Mouse (Mus musculus): ENCODE results near the gene Lipe. TPM values are rescaled to one million over a fixed set of nuclear protein-coding genes. Genes with fewer than 3 reads are reported as not detected.

Lipe gene
- polyA plus RNA-seq, 1 experiment: 702 TPM

- no peak for DNase-seq (ENCODE audit: low read depth)
Measured at GRCm38 (mm10) chr7:25363151-25363550, 35.4 kb downstream of the Lipe start.

GRCm38 (mm10) chr7:25358721-25359206, 39.7 kb downstream of the Lipe start:
- no peak for DNase-seq (ENCODE audit: low read depth)

DNA sequence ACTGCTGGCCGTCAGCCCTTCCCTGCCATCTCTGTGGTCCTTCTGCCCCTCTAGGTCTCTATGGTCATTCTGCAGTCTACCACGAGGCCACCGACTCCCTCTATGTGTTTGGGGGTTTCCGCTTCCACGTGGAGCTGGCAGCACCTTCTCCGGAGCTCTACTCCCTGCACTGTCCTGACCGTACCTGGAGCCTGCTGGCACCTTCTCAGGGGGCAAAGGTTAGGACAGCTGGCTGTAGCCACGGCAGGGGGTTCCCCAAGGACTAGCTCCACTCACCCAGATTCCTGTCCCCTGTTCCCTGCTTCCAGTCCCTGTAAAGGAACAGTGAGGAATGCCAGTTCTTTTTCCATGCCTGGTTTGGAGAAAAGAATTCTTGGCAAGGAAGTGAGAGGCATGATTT, 49.6 kb downstream of the Lipe start:
- DNase-seq (ENCODE audit: low read depth): no peak

DNA sequence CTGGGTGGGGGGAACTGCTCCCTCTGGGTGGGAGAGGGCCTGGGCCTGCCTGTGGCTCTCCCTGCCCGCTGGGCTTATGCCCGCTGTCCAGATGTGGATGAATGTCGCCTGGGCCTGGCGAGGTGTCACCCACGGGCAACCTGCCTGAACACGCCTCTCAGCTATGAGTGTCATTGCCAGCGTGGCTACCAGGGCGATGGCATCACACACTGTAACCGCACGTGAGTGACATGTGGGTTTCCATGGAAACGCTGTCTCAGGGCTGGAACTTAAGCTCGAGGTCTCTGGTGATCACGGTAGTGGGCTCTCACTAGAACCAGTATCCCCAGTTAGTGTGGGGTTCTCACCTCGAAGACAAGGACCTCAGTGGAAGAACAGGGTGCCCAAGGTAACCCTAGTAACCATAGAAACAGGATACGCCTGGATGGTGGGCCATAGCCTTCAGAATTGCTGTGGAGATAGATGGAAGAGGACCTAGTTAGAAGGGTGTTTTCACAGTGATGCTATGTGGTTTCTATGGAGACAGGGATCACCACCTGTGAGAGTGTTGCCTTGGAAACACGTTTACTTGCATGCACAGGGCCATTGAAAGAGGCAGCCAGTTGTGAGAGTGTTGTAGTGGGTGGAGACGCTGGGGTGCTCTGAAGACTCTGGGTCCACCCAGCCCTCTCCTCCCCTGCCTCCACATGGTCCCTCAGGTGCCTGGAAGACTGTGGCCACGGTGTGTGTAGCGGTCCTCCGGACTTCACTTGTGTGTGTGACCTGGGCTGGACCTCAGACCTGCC, 57.3 kb downstream of the Lipe start:
- DNase-seq (ENCODE audit: low read depth): no peak

DNA sequence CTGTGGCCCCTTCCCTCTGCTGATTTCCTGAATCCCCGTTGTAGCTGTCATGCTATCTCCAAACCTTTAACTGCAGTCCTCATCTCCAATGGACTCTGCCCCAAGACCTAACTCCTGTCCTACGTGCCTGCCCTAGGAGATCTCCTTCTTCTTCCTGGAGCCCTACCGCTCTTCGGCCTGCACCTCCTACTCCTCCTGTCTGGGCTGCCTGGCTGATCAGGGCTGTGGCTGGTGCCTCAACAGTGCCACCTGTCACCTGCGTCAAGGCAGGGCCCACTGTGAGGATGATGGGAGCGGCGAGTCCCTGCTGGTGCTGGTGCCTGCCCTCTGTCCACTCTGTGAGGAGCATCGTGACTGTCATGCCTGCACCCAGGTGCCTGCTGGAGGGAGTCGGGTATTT, 59.2 kb downstream of the Lipe start:
- no peak for DNase-seq (ENCODE audit: low read depth)

GRCm38 (mm10) chr7:25334472-25334871, 64.0 kb downstream of the Lipe start:
- DNase-seq (ENCODE audit: low read depth): no peak

GRCm38 (mm10) chr7:25333596-25334307, 64.8 kb downstream of the Lipe start:
- DNase-seq (ENCODE audit: low read depth): no peak

Other genes with a start within 250 kb of the Lipe start
- gene Pou2f2, start 219.0 kb downstream of the Lipe start, polyA plus RNA-seq (2012; rRNA removed): 1.1 and 1.2 TPM in 2 replicates
- gene Dedd2, start 178.1 kb downstream of the Lipe start, polyA plus RNA-seq (2012; rRNA removed): 21.9 and 23.3 TPM in 2 replicates
- 10.1 and 10.3 TPM in 2 replicates for gene Zfp526, start 177.3 kb downstream of the Lipe start, polyA plus RNA-seq (2012; rRNA removed)
- gene Gsk3a, start 160.9 kb downstream of the Lipe start, polyA plus RNA-seq (2012; rRNA removed): 120 and 125 TPM in 2 replicates
- gene Erf, start 147.9 kb downstream of the Lipe start, polyA plus RNA-seq (2012; rRNA removed): 33.2 and 43.4 TPM in 2 replicates
- 54.4 and 81.6 TPM in 2 replicates for gene Cic, start 131.0 kb downstream of the Lipe start, polyA plus RNA-seq (2012; rRNA removed)
- gene Pafah1b3, start 100.7 kb downstream of the Lipe start, polyA plus RNA-seq (2012; rRNA removed): 74.1 and 84.0 TPM in 2 replicates
- 0.19 and 0.30 TPM in 2 replicates for gene Prr19, start 97.3 kb downstream of the Lipe start, polyA plus RNA-seq (2012; rRNA removed)
- gene Tmem145, start 92.6 kb downstream of the Lipe start, polyA plus RNA-seq (2012; rRNA removed): not detected in 2 replicates
- 40.0 and 41.2 TPM in 2 replicates for gene Megf8, start 81.5 kb downstream of the Lipe start, polyA plus RNA-seq (2012; rRNA removed)
- gene Cnfn, start 29.0 kb downstream of the Lipe start, polyA plus RNA-seq (2012; rRNA removed): not detected in 2 replicates
- not detected in 2 replicates for gene Cxcl17, start 14.2 kb upstream of the Lipe start, polyA plus RNA-seq (2012; rRNA removed)
- gene Ceacam1, start 78.9 kb upstream of the Lipe start, polyA plus RNA-seq (2012; rRNA removed): 7.4 and 8.9 TPM in 2 replicates
- gene Ceacam2, start 141.1 kb upstream of the Lipe start, polyA plus RNA-seq (2012; rRNA removed): 0.16 and 0.31 TPM in 2 replicates
- 0.20 and 0.33 TPM in 2 replicates for gene Erich4, start 217.2 kb upstream of the Lipe start, polyA plus RNA-seq (2012; rRNA removed)
- 28.5 and 28.9 TPM in 2 replicates for gene Dmac2, start 220.7 kb upstream of the Lipe start, polyA plus RNA-seq (2012; rRNA removed)
- gene B3gnt8, start 227.9 kb upstream of the Lipe start, polyA plus RNA-seq (2012; rRNA removed): 13.8 and 15.5 TPM in 2 replicates